Mouse (Mus musculus): ENCODE measurements around the gene Tnr.

The Tnr gene

GRCm38 (mm10) chr1:159566046-159566445 is 42.5 kb downstream of the Tnr start:
- no peak for DNase-seq (ENCODE audit: low spot score in 2 of 2)

- DNase-seq (ENCODE audit: low spot score in 2 of 2), result no peak
These were observed 43.6 kb downstream of the Tnr start for GRCm38 (mm10) chr1:159567171-159567570.

GRCm38 (mm10) chr1:159570270-159570669 is 46.7 kb downstream of the Tnr start:
- no peak for DNase-seq (ENCODE audit: low spot score in 2 of 2)

- no peak for DNase-seq (ENCODE audit: low spot score in 2 of 2)
These were observed 47.3 kb downstream of the Tnr start for GRCm38 (mm10) chr1:159570831-159571230.

GRCm38 (mm10) chr1:159571951-159572350 is 48.4 kb downstream of the Tnr start:
- DNase-seq (ENCODE audit: low spot score in 2 of 2), result no peak

DNA sequence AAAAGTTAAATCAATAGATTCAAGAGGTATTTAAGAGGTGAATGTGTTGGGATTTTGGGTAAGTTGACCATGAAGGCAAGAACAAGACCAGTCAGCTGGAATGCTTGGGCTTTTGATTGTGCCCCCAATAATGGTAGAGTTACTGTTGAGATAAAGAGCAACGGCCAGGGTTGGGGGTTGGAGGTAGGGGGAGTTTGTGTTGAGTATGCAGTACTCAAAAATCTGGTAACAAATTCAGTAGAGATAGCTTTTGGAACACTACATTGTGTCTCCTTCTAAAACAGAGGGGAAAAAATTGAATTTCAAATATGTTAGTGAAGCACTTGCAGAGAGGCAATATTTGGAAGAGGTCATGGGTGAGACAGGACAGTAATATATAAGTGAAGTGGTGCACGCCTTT is 49.5 kb downstream of the Tnr start:
- DNase-seq (ENCODE audit: low spot score in 2 of 2), result no peak

- no peak for DNase-seq (ENCODE audit: low spot score in 2 of 2)
These were observed 51.1 kb downstream of the Tnr start for GRCm38 (mm10) chr1:159574661-159575060.

DNA sequence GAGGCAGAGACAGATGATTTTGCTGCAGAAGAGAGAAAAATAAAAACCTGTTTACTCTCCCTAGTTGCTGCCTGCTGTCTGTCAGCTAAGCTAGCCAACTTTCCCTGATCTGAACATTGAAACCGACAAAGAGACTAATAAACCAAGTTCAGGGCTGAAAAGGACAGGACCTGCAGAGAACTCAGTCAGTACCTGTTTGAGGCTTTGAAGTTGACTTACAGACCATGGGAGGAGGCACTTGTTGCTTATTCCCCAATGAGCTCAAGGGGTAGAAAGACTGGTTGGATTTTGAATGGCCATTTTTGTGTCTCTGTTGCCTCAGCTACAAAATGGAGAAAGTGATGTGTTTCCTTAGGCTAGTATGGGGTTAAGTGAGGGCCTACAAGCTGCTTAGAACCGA is 52.7 kb downstream of the Tnr start:
- DNase-seq (ENCODE audit: low spot score in 2 of 2), result no peak

- no peak for DNase-seq (ENCODE audit: low spot score in 2 of 2)
These were observed 54.8 kb downstream of the Tnr start for GRCm38 (mm10) chr1:159578391-159578790.

- DNase-seq (ENCODE audit: low spot score in 2 of 2), result no peak
These were observed 56.9 kb downstream of the Tnr start for GRCm38 (mm10) chr1:159580335-159580921.

GRCm38 (mm10) chr1:159583877-159584276 is 60.3 kb downstream of the Tnr start:
- no peak for DNase-seq (ENCODE audit: low spot score in 2 of 2)

- peak in 1 of 2 experiments; percentile 29 for DNase-seq (ENCODE audit: low spot score in 2 of 2)
These were observed 65.2 kb downstream of the Tnr start for GRCm38 (mm10) chr1:159588741-159589140.

- peak in 1 of 2 experiments; percentile 23 for DNase-seq (ENCODE audit: low spot score in 2 of 2)
These were observed 70.8 kb downstream of the Tnr start for GRCm38 (mm10) chr1:159594099-159595058.

DNA sequence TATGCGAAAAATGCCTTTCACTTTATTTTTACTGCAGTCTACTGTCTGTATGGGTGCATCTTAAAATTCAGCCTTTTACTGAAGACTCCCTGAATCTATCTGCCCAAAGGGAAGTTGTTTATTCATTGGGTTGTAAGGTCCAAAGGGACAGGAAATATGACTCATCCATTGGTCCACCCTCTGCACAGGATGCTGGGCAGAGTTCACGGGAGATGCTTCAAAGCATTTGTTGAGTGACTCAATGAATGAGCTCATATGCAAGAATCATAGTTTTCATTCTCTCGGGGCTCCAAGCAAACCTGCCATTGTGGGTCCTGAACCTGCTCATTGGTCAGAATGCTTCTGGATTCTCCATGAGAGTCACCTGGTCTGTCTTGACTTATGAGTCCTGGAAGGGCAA is 72.2 kb downstream of the Tnr start:
- DNase-seq (ENCODE audit: low spot score in 2 of 2), result no peak

DNA sequence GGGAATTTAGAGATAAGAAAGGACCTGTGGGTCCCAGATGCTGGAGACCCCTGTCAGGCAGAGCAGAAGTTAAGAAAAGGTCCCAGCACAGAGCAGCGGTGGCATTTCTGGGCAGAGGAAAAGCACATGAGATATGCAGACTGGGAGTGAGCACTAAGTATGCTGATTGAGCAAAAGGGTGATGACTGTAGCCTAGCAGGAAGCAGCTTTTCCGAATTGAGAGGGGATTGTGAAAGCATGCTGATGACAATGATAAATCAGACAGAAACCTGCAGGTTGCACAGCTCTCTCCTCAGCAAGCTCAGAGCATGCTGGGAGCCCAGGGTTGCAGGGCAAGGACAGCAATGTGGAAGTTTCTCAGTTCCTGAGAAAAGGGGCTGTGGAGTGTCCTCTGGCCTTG is 73.1 kb downstream of the Tnr start:
- DNase-seq (ENCODE audit: low spot score in 2 of 2), result no peak

DNA sequence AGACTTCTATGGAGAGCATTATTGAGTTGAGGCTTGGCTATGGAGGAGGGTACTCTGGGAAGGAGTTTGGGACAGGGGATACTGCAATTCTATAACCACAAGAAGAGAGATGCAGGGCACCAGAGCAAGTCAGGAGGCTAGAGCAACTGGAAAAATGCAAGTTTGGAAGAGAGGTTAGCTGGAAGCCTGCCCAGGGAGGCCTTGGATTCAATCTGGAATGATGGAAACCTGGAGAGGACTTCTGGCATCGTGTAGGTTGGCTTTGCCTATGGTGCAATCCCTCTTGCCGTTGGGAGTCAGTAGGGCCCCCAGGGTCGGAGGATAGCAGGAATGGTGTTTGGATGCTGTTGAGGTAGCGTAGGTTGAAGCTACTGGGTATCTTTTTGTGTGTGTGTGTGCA is 90.0 kb downstream of the Tnr start:
- DNase-seq (ENCODE audit: low spot score in 2 of 2), result no peak

DNA sequence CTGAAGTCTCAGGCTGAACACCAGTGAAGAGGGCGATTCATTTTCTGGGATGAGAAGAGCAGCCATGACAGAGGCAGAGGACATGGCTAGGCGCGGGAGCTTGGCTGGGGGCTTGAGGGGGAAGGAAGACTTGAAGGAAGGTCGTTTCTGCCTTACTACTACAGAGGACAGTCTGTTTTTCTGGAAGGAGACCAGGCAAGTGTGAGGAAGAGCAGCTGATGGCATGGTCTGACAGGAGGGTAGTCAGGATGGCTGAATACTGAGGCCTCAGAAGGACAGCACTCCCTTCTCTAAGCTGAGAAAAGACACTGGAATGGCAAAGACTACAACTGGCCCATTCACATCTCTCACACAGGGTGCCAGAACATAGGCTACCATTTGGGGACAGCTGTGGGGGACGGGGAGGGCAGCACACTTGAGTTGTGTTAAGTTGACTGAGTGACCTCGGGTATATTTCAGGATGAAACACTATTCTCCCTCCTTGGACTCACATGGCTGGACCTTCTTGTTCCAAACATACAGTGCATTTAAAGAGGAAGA is 90.6 kb downstream of the Tnr start:
- DNase-seq (ENCODE audit: low spot score in 2 of 2), result no peak

DNA sequence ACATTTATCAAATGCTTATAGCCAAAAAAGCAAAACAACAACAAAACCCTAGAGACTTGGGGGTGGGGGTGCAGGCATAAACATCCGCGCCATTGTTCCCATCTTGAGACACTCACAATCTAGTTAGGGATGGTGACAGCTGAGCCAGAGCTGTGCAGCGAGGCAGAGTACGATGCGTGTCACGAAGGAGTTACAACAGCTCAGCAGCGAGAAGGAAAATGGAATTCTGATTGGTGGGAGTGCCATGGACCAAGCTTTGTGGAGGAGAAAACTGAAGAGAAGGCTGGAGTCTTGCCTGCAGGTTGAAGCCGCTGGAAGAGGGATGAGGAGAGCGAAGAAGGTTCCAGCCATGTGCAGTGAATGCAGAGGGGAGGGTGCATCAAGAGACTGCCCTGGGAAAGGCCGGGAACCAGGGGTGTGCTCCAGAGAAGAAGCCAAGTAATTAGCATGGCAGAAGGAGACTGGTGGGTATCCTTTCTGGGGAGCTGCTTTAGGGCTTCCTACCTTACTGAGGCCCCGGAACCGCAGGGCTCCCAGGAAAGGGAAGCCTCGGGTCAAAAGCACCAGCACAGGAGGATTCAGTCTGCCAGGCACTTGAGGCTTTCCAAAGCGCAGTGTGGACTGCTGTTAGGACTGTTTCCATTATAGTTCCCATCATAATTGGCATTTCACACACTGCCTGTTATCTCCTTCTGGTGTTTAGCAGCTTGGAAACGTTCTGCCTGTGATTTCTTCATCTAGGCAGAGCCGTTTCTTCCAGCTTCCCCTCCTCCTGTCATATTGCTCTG is 91.3 kb downstream of the Tnr start:
- DNase-seq (ENCODE audit: low spot score in 2 of 2), result peak in 1 of 2 experiments; percentile 50

GRCm38 (mm10) chr1:159615686-159616085 is 92.1 kb downstream of the Tnr start:
- DNase-seq (ENCODE audit: low spot score in 2 of 2), result no peak

- no peak for DNase-seq (ENCODE audit: low spot score in 2 of 2)
These were observed 95.6 kb downstream of the Tnr start for GRCm38 (mm10) chr1:159619205-159619604.

DNA sequence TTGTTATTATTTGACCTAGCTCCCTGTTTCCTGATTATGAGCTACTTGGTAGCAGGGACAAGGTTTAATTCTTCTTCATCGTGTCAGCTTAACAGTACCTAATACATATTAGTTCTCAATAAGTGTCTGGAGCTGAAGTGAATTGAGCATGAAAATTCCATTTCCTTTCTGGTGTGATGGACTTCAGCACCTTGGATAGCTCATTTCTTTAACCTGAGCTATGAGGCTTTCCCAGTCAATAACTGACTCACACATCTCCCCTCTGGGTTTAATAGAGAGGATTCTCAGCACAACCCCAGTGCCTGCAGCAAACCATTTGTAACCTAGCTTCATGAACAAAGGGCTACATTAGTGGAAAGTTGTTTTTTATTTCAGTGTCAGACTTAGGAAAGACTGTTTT is 97.8 kb downstream of the Tnr start:
- no peak for DNase-seq (ENCODE audit: low spot score in 2 of 2)

DNA sequence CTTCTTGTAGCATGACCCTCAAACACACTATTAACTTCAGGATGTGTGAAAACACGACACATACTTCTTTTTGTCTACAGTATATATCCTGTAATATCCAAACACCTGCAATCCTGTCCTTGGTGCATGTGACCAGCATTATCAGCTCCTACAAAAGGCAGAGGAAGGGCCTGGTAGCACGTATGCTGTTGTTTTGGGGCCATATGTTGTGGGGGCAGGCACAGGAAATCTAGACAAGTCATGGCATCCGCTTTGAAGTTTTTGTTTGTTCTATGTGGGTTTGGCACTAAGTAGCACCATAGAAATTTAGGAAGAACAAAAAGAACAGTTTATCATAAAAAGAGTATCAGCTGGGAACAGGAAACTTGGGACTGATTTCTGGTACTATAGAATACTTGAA is 105.5 kb downstream of the Tnr start:
- peak in 1 of 2 experiments; percentile 26 for DNase-seq (ENCODE audit: low spot score in 2 of 2)
